ENCODE assay signal across 8 mouse cellular contexts in the genomic region with DNA sequence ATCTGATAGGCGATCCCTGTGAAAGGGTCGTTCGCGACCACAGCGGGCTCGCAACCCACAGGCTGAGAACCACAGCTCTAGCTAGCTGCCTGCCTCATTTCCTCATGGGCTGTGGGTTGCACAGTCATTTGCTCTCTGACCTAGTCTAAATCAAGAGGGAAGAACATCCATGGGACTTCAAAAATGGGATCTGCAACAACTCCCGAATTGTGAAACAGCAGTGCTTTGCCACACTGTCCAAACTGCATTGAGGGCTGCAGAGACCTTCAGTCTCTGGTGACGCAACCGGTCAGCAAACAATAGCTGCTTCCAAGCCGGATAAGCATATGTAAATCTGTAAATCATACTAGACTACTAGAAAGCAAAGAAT. TPM values are rescaled to one million over a fixed set of nuclear protein-coding genes. Genes with fewer than 3 reads are reported as not detected.
DNase-seq lines count a peak whose midpoint lies in the region; ATAC-seq lines count a peak whose summit lies in the region.

No protein-coding gene starts in this region.

- no peak for ATAC-seq in forebrain, embryonic 16.5 days
- no peak for ATAC-seq in limb, embryonic 11.5 days (ENCODE audit: insufficient number of reproducible peaks, low FRiP score, low TSS enrichment, low read depth)
- ATAC-seq in megakaryocyte-erythroid progenitor cell, adult 5-6 weeks (replicated peaks; ENCODE audit: low FRiP score, low TSS enrichment, poor library complexity, severe bottlenecking), result peak; percentile 36

- peak; percentile 5 for DNase-seq in gastrocnemius, adult 18-20 months (ENCODE audit: low spot score)
- no peak for DNase-seq in gastrocnemius, adult 8-10 months (ENCODE audit: low spot score in 2 of 2)
- peak; percentile 43 for DNase-seq in limb, embryonic 11.5 days (ENCODE audit: low spot score)
- no peak for DNase-seq in cerebellum, adult 8-10 months
- no peak for DNase-seq in spleen, adult 18-20 months
- no peak for DNase-seq in gastrocnemius, postnatal 25 days

- peaks cover 8% of the 10 kb centered on the region for H3K4me1 ChIP-seq in forebrain, embryonic 16.5 days (replicated peaks; ENCODE audit: control insufficient read depth, insufficient read depth, low read length)
- H3K4me1 ChIP-seq in limb, embryonic 11.5 days (ENCODE audit: control insufficient read depth, insufficient read depth, low read length), result peaks cover 9% of the 10 kb centered on the region; the same call in 1 of the 2 replicates

- no peak overlapping the region for H3K4me3 ChIP-seq in forebrain, embryonic 16.5 days (replicated peaks; ENCODE audit: low read length)
- no peak overlapping the region for H3K4me3 ChIP-seq in limb, embryonic 11.5 days (ENCODE audit: low read depth, low read length)

- 19% methylated on average over 10 of the region's 10 CpGs for WGBS in forebrain, embryonic 16.5 days
- WGBS in limb, embryonic 11.5 days, result 20% methylated on average over 10 of the region's 10 CpGs

- H3K9ac ChIP-seq in forebrain, embryonic 16.5 days (replicated peaks; ENCODE audit: low read depth, low read length), result no peak overlapping the region
- H3K9ac ChIP-seq in limb, embryonic 11.5 days (ENCODE audit: low read length), result no peak overlapping the region

- peak overlapping the region; percentile 14; the same call in 1 of the 2 replicates for H3K4me2 ChIP-seq in forebrain, embryonic 16.5 days (ENCODE audit: low read length)
- peak overlapping the region; percentile 17; the same call in 1 of the 2 replicates for H3K4me2 ChIP-seq in limb, embryonic 11.5 days (ENCODE audit: low read depth, severe bottlenecking)

- H3K27me3 ChIP-seq in forebrain, embryonic 16.5 days (replicated peaks; ENCODE audit: control insufficient read depth, insufficient read depth, low read length), result peaks cover 18% of the 10 kb centered on the region
- H3K27me3 ChIP-seq in limb, embryonic 11.5 days (ENCODE audit: control insufficient read depth, insufficient read depth, low read length), result peaks cover 18% of the 10 kb centered on the region

- no peaks in the 10 kb centered on the region for H3K36me3 ChIP-seq in forebrain, embryonic 16.5 days (ENCODE audit: control insufficient read depth, insufficient read depth)
- H3K36me3 ChIP-seq in limb, embryonic 11.5 days (ENCODE audit: control insufficient read depth, insufficient read depth, low read length), result no peaks in the 10 kb centered on the region

- H3K9me3 ChIP-seq in forebrain, embryonic 16.5 days (ENCODE audit: control insufficient read depth, low read length), result no peaks in the 10 kb centered on the region
- H3K9me3 ChIP-seq in limb, embryonic 11.5 days (ENCODE audit: control insufficient read depth, low read length), result no peaks in the 10 kb centered on the region

- no peak overlapping the region for H3K27ac ChIP-seq in forebrain, embryonic 16.5 days (ENCODE audit: low read length)
- no peak overlapping the region for H3K27ac ChIP-seq in limb, embryonic 11.5 days (replicated peaks; ENCODE audit: low read depth, low read length)

RNA-seq across cellular contexts. Expression of gene Syde2, which starts 23.7 kb away (rescaled TPM):
- total RNA-seq in gastrocnemius, adult 18-20 months (2021), result under 1 TPM; 0.73 to 0.93 TPM
- total RNA-seq in gastrocnemius, adult 8-10 months (2022), result 1 to 10 TPM in 1 of 4 experiments, under 1 TPM in 3; 0.56 to 1.2 (median 0.82) TPM
- 0.61 and 0.82 TPM in 2 replicates for polyA plus RNA-seq in forebrain, embryonic 16.5 days (2015; fragmentation: Nextera tagmentation; extraction: Ambion mirVana)
- 1.8 and 2.1 TPM in 2 replicates for polyA plus RNA-seq in limb, embryonic 11.5 days (2014; fragmentation: Nextera tagmentation; extraction: Ambion mirVana)
- total RNA-seq in megakaryocyte-erythroid progenitor cell, adult 5-6 weeks (2014; fragmentation: Nextera tagmentation), result 6.9 and 13.4 TPM in 2 replicates
- total RNA-seq in megakaryocyte-erythroid progenitor cell, adult 5-6 weeks (2017), result 12.9 and 15.0 TPM in 2 replicates
- total RNA-seq in gastrocnemius, postnatal 25 days (2021), result 1 to 10 TPM in 1 of 2 experiments, under 1 TPM in 1; 0.92 to 1.2 TPM

RNA-seq across cellular contexts. Expression of gene 2410004B18Rik, which starts 26.2 kb away (rescaled TPM):
- 10 to 100 TPM; 17.3 to 19.5 TPM for total RNA-seq in gastrocnemius, adult 18-20 months (2021)
- 10 to 100 TPM; 17.1 to 23.1 (median 19.4) TPM for total RNA-seq in gastrocnemius, adult 8-10 months (2022)
- 75.8 and 81.0 TPM in 2 replicates for polyA plus RNA-seq in forebrain, embryonic 16.5 days (2015; fragmentation: Nextera tagmentation; extraction: Ambion mirVana)
- polyA plus RNA-seq in limb, embryonic 11.5 days (2014; fragmentation: Nextera tagmentation; extraction: Ambion mirVana), result 55.1 and 61.3 TPM in 2 replicates
- 17.4 and 20.3 TPM in 2 replicates for total RNA-seq in megakaryocyte-erythroid progenitor cell, adult 5-6 weeks (2014; fragmentation: Nextera tagmentation)
- total RNA-seq in megakaryocyte-erythroid progenitor cell, adult 5-6 weeks (2017), result 19.4 and 27.4 TPM in 2 replicates
- 10 to 100 TPM; 14.3 to 17.9 TPM for total RNA-seq in gastrocnemius, postnatal 25 days (2021)

RNA-seq across cellular contexts. Expression of gene Bcl10, which starts 41.4 kb away (rescaled TPM):
- total RNA-seq in gastrocnemius, adult 18-20 months (2021), result 1 to 10 TPM; 9.4 to 9.7 TPM
- total RNA-seq in gastrocnemius, adult 8-10 months (2022), result 10 to 100 TPM in 2 of 4 experiments, 1 to 10 TPM in 2; 9.0 to 11.2 (median 9.9) TPM
- 38.6 and 49.2 TPM in 2 replicates for polyA plus RNA-seq in forebrain, embryonic 16.5 days (2015; fragmentation: Nextera tagmentation; extraction: Ambion mirVana)
- polyA plus RNA-seq in limb, embryonic 11.5 days (2014; fragmentation: Nextera tagmentation; extraction: Ambion mirVana), result 54.7 and 57.7 TPM in 2 replicates
- 9.4 and 19.1 TPM in 2 replicates for total RNA-seq in megakaryocyte-erythroid progenitor cell, adult 5-6 weeks (2014; fragmentation: Nextera tagmentation)
- 20.4 and 38.6 TPM in 2 replicates for total RNA-seq in megakaryocyte-erythroid progenitor cell, adult 5-6 weeks (2017)
- total RNA-seq in gastrocnemius, postnatal 25 days (2021), result 1 to 10 TPM; 9.1 to 9.2 TPM

Comparison
In these comparisons a context has a peak if more than half of its experiments do, and no peak if none do; other contexts are left out.
1. DNase-seq: peak in gastrocnemius, adult 18-20 months (single experiment) and limb, embryonic 11.5 days (single experiment); none in gastrocnemius, adult 8-10 months (0 of 2), cerebellum, adult 8-10 months (single experiment), spleen, adult 18-20 months (0 of 2) and gastrocnemius, postnatal 25 days (single experiment).